Mouse (Mus musculus): Measurements from ENCODE around the gene Elfn2. TPM values are rescaled to one million over a fixed set of nuclear protein-coding genes. Genes with fewer than 3 reads are reported as not detected.

The Elfn2 gene
- polyA plus RNA-seq, 1 experiment = 8.4 TPM

DNA sequence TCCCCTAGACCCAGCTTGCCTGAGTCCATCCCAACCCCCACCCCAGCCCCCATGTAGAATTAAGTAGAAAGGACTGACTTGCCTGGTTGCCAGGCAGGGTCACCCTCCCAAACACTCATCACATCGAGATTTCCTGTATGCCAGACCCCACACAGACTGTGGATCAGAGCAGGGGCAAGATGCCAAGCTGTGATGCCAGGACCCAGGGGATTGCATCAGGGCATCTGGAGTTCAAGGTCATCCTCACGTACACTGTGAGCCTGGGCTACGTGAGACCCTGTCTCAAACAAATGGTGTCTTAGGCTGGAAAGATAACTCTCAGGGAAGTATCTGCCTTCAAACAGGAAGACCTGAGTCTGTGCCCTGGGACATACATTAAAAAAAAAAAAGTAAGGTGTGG lies 11.9 kb downstream of the Elfn2 start:
- Histone ChIP-seq H3K27ac (ENCODE audit: control insufficient read depth, insufficient read depth, low read length) (no peak overlapping the region), H3K27me3 (ENCODE audit: control insufficient read depth, insufficient read depth, low read length) (no peaks in the 10 kb centered on the region)
- WGBS = 67% methylated on average over 3 of the region's 3 CpGs

DNA sequence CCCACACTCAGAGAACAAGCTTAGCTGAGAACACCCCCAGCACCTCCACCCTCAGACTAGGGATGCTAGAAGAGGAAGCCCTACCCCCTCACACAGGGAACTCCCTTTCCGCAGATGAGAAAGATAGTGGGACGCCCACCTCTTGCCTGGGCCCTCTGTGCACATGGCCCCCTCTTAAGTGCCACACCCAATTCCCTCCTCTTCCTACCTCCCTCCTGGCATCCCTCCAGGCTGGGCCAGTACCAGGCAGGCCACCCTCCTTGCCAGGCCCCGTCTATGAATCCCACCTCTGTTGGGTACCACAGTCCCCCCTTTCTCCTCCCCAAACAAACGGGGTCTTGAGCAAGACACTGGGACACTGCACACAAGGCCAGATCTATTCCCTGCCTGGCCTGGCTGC lies 13.7 kb downstream of the Elfn2 start:
- no peak for DNase-seq
- Histone ChIP-seq H3K27ac (ENCODE audit: control insufficient read depth, insufficient read depth, low read length) (no peak overlapping the region), H3K4me1 (replicated peaks; ENCODE audit: control insufficient read depth, insufficient read depth, low read length) (peaks cover 8% of the 10 kb centered on the region), H3K27me3 (ENCODE audit: control insufficient read depth, insufficient read depth, low read length) (no peaks in the 10 kb centered on the region), H3K4me3 (ENCODE audit: control insufficient read depth, insufficient read depth, low read length) (no peak overlapping the region), H3K36me3 (ENCODE audit: control insufficient read depth, insufficient read depth, low read length) (no peaks in the 10 kb centered on the region)
- no peak for TF ChIP-seq CTCF (IDR thresholded peaks at IDR 0.05; ENCODE audit: borderline replicate concordance, control insufficient read depth, extremely low read depth, insufficient read depth, low read length, poor library complexity)
- TF ChIP-seq POLR2A (IDR thresholded peaks at IDR 0.05; ENCODE audit: control insufficient read depth, extremely low read depth, insufficient read depth, low read length, poor library complexity) = no peak
- 65% methylated on average over 4 of the region's 4 CpGs for WGBS

More for the DNA sequence above, 11.9 kb downstream of the Elfn2 start:
- TF ChIP-seq CTCF (IDR thresholded peaks at IDR 0.05; ENCODE audit: borderline replicate concordance, control insufficient read depth, extremely low read depth, insufficient read depth, low read length, poor library complexity) = no peak
- H3K4me1 ChIP-seq (replicated peaks; ENCODE audit: control insufficient read depth, insufficient read depth, low read length) = peaks cover 17% of the 10 kb centered on the region
- no peak overlapping the region for H3K4me3 ChIP-seq (ENCODE audit: control insufficient read depth, insufficient read depth, low read length)
- no peak for DNase-seq
- H3K36me3 ChIP-seq (ENCODE audit: control insufficient read depth, insufficient read depth, low read length) = no peaks in the 10 kb centered on the region

DNA sequence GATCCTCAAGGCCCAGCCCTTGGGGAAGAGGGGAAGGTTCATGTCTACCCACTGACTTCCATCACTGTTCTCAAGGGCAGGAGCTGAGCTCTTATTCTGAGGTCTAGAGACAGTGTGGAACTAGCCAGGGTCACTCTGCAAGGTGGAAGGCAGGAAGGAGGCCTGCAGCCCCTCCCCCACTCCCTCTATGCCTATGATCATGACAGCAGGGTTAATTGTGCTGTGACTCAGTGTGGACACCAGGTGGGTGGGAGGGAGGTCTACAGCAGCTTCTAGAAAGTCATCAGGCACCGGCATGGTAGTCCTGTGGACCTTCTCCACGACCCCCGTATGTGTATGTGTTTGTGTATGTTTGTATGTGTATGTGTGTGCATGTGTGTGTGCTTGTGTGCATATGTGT lies 14.6 kb downstream of the Elfn2 start:
- 87% methylated on average over 3 of the region's 3 CpGs for WGBS
- Histone ChIP-seq H3K4me3 (ENCODE audit: control insufficient read depth, insufficient read depth, low read length) (no peak overlapping the region), H3K36me3 (ENCODE audit: control insufficient read depth, insufficient read depth, low read length) (no peaks in the 10 kb centered on the region), H3K4me1 (replicated peaks; ENCODE audit: control insufficient read depth, insufficient read depth, low read length) (peaks cover 8% of the 10 kb centered on the region), H3K27me3 (ENCODE audit: control insufficient read depth, insufficient read depth, low read length) (no peaks in the 10 kb centered on the region), H3K27ac (ENCODE audit: control insufficient read depth, insufficient read depth, low read length) (no peak overlapping the region)
- no peak for TF ChIP-seq POLR2A (IDR thresholded peaks at IDR 0.05; ENCODE audit: control insufficient read depth, extremely low read depth, insufficient read depth, low read length, poor library complexity)
- no peak for TF ChIP-seq CTCF (IDR thresholded peaks at IDR 0.05; ENCODE audit: borderline replicate concordance, control insufficient read depth, extremely low read depth, insufficient read depth, low read length, poor library complexity)
- no peak for DNase-seq

DNA sequence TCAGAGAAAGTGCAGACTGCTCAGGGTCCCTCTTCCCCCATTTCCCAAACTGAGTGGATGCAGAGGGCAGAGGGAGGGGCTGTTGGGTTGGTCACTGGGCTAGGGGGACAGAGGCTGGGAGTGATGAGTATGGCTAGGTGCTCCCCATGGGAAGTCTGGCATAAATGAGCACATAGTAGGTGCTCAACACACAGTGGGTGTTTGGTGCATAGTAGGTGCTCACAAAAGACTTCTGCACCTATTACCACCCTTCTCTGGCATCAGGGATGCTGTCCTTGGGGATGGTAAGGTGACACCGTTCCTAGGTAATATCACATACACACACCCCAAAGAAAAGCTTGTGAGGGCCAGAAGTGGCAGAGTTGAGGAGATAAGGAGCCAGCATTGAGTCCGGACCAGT lies 18.2 kb downstream of the Elfn2 start:
- H3K27me3 ChIP-seq (ENCODE audit: control insufficient read depth, insufficient read depth, low read length) = no peaks in the 10 kb centered on the region
- no peak overlapping the region for H3K4me3 ChIP-seq (ENCODE audit: control insufficient read depth, insufficient read depth, low read length)
- TF ChIP-seq POLR2A (IDR thresholded peaks at IDR 0.05; ENCODE audit: control insufficient read depth, extremely low read depth, insufficient read depth, low read length, poor library complexity) = no peak
- TF ChIP-seq CTCF (IDR thresholded peaks at IDR 0.05; ENCODE audit: borderline replicate concordance, control insufficient read depth, extremely low read depth, insufficient read depth, low read length, poor library complexity) = no peak
- peaks cover 8% of the 10 kb centered on the region for H3K4me1 ChIP-seq (replicated peaks; ENCODE audit: control insufficient read depth, insufficient read depth, low read length)
- H3K27ac ChIP-seq (ENCODE audit: control insufficient read depth, insufficient read depth, low read length) = no peak overlapping the region
- 85% methylated on average over 2 of the region's 2 CpGs for WGBS
- no peaks in the 10 kb centered on the region for H3K36me3 ChIP-seq (ENCODE audit: control insufficient read depth, insufficient read depth, low read length)
- no peak for DNase-seq

DNA sequence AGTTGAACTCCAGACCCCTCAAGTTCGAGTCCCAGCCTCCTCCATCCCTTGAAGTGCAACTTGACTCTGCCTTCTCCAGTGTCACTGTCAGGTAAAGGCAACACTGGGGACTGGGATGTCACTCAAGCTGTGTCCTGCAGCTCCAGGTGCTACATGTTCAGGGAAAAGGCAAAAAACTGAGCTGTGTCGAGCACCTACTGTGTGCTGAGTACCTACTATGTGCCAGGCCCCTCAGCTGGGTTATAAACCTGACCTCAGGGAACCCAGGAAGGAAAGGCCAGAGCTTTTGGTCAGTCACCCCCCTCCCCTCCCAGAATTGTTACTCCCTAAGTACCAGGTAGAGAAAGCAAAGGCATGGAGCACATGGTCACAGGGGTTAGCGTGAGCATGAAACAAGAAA lies 19.1 kb downstream of the Elfn2 start:
- Histone ChIP-seq H3K4me1 (replicated peaks; ENCODE audit: control insufficient read depth, insufficient read depth, low read length) (peaks cover 8% of the 10 kb centered on the region), H3K27ac (ENCODE audit: control insufficient read depth, insufficient read depth, low read length) (no peak overlapping the region), H3K4me3 (ENCODE audit: control insufficient read depth, insufficient read depth, low read length) (no peak overlapping the region), H3K36me3 (ENCODE audit: control insufficient read depth, insufficient read depth, low read length) (no peaks in the 10 kb centered on the region), H3K27me3 (ENCODE audit: control insufficient read depth, insufficient read depth, low read length) (no peaks in the 10 kb centered on the region)
- no peak for DNase-seq
- no peak for TF ChIP-seq CTCF (IDR thresholded peaks at IDR 0.05; ENCODE audit: borderline replicate concordance, control insufficient read depth, extremely low read depth, insufficient read depth, low read length, poor library complexity)
- TF ChIP-seq POLR2A (IDR thresholded peaks at IDR 0.05; ENCODE audit: control insufficient read depth, extremely low read depth, insufficient read depth, low read length, poor library complexity) = no peak
- 59% methylated on average over 3 of the region's 3 CpGs for WGBS

DNA sequence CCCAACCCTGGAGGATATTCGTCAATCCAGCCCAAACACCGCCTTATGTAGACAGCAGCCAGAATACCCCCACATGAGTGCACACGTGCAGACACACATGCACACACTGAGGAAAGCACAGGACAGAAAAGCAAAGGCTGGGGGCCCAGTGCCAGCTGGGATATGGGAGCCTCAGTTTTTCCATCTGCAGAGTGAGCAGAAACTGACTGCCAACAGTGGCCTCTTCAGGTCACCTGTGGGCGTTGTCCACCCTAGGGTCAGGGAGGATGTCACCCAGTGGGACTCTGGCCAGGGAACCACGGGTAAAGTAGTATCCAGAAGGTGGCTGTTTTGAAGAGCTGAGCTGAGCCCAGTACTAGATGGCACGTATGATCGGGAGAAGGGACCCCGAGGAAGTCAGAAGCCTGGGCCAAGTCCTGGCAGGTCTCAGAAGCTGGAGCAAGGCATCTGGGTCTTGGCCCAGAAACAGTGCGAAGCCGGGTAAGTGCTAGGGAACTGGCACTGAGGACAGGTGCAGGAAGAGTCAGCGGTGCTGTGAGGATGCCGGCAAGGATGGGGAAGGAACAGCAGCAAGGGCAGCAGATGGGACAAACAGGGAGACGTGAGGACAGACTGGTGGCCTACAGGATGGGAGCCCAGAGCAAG lies 20.0 kb downstream of the Elfn2 start:
- Histone ChIP-seq H3K27ac (ENCODE audit: control insufficient read depth, insufficient read depth, low read length) (no peak overlapping the region), H3K4me3 (ENCODE audit: control insufficient read depth, insufficient read depth, low read length) (no peak overlapping the region), H3K27me3 (ENCODE audit: control insufficient read depth, insufficient read depth, low read length) (no peaks in the 10 kb centered on the region), H3K4me1 (replicated peaks; ENCODE audit: control insufficient read depth, insufficient read depth, low read length) (peaks cover 7% of the 10 kb centered on the region), H3K36me3 (ENCODE audit: control insufficient read depth, insufficient read depth, low read length) (no peaks in the 10 kb centered on the region)
- TF ChIP-seq CTCF (IDR thresholded peaks at IDR 0.05; ENCODE audit: borderline replicate concordance, control insufficient read depth, extremely low read depth, insufficient read depth, low read length, poor library complexity) (no peak), POLR2A (IDR thresholded peaks at IDR 0.05; ENCODE audit: control insufficient read depth, extremely low read depth, insufficient read depth, low read length, poor library complexity) (no peak)
- DNase-seq = no peak
- WGBS = 84% methylated on average over 13 of the region's 13 CpGs

DNA sequence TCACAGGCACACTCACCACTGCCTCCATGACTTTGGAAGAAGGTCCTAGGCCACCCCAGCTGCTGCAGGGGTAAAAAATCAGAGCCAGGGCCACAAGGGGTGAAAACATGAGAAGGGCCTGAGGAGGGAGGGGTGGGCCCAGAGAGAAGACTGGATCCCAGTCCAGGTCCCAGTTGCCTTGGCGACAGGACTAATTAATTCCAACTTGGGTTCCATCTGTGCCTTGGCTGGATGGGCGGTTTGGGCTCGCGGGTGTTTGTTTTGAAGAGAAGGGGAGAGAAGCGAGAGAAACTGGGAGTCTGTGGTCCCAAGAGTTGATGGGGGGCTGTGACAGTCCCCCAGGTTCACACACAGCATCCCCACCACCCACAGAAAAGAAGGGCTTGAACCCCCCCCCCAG lies 20.5 kb downstream of the Elfn2 start:
- Histone ChIP-seq H3K4me1 (replicated peaks; ENCODE audit: control insufficient read depth, insufficient read depth, low read length) (peaks cover 2% of the 10 kb centered on the region; the same call in 1 of the 2 replicates), H3K4me3 (ENCODE audit: control insufficient read depth, insufficient read depth, low read length) (no peak overlapping the region), H3K27ac (ENCODE audit: control insufficient read depth, insufficient read depth, low read length) (no peak overlapping the region), H3K27me3 (ENCODE audit: control insufficient read depth, insufficient read depth, low read length) (no peaks in the 10 kb centered on the region), H3K36me3 (ENCODE audit: control insufficient read depth, insufficient read depth, low read length) (no peaks in the 10 kb centered on the region)
- WGBS = 89% methylated on average over 5 of the region's 5 CpGs
- no peak for DNase-seq
- no peak for TF ChIP-seq POLR2A (IDR thresholded peaks at IDR 0.05; ENCODE audit: control insufficient read depth, extremely low read depth, insufficient read depth, low read length, poor library complexity)
- TF ChIP-seq CTCF (IDR thresholded peaks at IDR 0.05; ENCODE audit: borderline replicate concordance, control insufficient read depth, extremely low read depth, insufficient read depth, low read length, poor library complexity) = no peak

Data from thymus, adult 2 months (tissue).